Mouse (Mus musculus) kidney, postnatal 10 days (tissue): ENCODE results near the gene Frmd8.

Experiments used
- DNase-seq: peaks from one replicate; pipeline ENCODE4 v3.0.0; 2021; ENCODE audit warnings: mixed read lengths

Frmd8 gene

DNA sequence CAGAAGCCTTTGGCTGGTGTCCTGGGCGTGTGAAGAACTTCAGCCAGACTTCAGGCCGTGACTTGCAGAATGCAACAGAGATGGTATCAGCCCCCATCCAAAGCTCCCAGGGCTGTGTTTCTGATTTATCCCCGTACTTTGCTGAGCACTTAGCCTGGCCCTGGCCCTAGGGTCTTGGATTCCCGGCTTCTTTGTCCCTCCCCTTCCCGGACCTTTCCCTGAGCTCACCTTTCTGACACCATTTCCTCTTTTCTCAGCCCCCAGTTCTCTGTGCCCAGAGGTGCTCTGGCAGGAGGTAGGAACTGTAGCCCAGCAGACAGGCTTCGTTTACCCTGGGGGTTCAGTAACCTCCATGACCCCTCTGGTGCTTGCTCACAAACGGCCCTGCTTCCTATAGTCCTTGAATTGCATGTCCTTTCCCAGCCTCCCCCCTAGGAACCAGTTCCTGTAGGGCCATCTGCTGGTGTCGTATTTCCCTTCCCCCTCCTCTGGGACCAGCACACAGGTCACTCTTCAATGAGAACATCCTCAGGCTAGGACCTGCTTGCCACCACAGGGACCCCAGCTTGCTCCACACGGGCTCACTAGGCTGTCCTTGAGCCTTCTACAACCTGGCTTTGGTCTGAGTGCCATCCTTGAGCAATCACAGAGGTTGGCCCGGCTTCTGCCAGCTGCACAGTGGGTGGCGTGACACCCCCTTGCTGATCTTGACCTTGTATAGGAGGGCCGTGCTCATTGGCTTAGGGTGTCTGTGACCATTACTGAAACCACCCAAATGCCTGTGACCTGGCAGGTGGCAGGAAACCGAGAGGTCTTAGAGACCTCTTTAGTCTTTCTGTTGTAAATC is 26.0 kb downstream of the Frmd8 start:
- peak; percentile 60 for DNase-seq

DNA sequence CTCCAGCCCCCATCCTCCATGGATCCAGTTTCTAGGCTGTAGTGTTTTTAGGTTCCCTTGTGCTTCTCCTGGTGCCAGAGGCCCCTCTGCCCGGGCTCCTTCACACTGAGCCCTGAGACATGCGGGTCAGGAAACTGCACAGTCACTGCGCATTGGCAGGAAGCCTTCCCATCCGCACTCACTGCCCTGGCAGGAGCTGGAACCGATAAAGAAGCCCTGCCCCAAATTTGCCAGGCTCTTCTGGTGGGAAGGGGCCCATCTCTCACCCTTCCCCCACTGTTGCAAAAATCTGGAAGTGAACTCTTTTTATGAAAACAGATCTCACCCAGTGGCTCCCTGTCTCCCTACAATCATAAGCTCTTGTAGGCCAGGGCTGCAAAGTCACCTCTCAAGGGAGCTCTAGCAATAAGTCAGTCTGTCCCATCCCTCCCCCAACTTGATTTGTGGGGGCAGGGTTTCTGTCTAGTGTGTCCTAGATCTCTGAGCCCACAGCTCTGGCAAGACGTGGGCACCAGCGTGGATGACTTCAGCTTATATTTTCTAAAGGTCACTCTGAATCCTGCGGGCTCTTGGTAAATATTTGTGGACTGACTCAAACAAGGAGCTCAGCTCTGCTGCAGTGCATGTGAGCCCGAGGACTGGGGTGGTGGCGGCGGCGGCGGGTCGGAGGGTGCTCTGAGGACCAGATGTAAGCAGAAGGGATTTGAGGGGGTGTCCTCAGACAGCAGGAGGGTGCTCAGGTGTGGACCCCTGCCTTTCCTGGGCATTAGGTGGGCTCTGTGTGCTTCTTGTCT is 26.8 kb downstream of the Frmd8 start:
- DNase-seq, result peak; percentile 79

DNA sequence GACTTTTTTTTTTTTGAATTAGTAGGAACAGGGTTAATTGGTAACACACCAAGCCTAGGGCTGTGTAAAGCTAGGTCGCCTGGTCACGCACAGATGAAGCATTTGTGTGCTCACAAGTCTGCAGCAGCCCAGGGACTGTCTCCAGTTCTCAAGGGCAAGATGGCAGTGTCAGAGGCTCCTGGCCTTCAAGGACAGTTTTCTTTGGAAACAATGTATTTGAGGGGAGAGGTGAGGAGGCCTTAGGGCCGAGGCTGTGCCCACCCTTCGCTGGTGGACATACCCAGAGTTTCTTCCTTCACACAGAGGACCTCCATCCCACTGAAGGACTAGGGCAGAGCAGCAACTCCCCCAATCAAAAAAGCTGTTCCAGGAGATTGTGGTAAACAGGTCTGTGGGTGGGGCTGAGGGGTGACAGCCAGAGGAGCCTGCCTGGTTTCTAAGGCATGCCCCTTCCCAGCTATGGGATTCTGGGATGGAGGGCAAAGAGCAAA is 27.7 kb downstream of the Frmd8 start:
- peak; percentile 67 for DNase-seq

DNA sequence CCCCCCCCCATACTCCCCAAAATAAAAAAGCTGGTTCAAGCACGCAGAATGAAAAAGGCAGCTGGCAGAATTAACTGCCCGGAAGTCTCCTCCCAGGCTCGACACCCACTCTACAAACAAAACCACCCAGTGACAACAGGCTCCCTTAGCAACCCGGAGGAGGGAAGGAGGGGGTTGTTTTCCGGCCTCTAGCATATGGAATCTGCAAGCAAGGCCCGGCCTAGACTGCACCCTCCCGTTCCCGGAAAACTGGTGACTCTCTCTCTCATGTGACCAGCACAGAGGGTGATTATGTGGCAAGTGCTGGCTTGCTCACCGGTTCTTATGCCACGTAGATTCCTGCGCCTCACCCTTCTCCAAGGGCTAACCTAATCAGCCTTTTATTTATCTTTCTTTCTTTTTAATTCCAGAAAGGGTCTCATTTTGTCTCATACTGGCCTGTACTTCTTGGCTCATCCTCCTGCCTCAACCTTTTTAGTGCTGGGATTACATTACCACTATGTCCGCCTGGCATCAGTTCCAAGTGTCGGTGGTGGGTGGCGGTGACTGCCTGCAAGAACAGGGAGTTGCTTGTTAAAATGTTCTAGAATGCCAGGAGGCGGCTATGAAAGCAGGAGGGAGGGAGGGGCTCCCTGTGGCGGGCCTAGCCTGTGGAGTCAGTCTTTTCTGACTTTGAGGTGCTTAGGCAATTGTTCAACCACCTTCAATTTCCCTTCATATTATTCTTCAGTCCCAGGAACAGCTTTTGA is 28.3 kb downstream of the Frmd8 start:
- DNase-seq, result peak; percentile 89

DNA sequence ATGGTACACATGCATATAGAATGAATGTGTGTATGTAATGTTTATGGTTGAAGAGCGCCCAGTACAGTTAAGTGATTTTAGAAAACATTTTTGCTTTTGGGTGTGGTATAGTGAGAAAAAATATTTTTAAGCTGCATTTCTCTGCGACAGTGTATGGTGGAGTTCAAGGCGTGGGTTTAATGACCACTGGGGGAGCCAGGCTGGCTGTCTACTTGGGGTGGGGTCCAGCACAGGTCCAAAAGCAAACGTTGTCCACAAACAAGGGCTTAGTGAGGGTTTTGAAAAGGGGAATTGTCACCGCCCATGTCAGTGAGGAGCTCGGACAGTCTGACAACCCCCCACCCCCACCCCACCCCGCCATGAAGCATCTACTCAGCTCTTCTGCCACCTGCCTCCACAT is 28.9 kb downstream of the Frmd8 start:
- DNase-seq, result peak; percentile 52

DNA sequence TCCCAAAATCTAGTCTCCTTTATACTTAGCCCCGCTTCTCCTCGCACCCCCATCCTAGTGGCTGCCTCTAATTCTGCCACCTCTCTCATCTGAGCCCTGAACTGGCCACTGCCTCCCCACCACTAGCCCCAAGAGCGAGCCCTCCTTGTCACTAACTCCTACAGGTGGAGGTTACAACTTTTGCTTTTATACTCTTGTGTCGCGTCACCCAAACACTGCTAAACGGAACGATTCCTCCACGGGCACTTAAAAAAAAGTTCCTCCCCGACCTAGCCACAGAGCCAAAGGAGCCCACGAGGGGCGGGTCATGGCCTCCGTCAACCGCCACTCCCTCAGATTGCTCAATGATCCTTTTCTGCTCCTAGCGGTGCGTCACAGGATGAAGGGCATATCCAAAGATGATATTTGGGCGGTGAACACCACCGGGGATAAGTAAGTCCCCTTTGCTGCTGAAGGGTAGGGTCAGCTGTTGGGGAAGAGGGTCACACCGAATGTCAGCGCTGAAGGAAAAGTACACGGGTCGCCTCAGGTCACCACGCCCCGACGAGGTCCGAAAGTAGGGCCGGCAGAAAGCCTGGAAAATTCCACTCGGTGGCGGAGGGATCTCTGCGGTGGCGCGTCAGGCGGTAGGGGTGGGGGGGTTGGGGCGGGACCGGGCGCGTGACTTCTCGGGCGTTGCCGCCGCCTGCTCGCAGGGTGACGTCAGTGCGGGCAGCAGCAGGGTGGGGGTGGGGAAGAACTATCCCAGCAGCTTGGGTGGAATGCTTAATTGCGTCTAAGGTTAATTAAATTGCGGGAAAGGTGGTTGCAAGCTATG is 29.5 kb downstream of the Frmd8 start:
- DNase-seq, result peak; percentile 97

DNA sequence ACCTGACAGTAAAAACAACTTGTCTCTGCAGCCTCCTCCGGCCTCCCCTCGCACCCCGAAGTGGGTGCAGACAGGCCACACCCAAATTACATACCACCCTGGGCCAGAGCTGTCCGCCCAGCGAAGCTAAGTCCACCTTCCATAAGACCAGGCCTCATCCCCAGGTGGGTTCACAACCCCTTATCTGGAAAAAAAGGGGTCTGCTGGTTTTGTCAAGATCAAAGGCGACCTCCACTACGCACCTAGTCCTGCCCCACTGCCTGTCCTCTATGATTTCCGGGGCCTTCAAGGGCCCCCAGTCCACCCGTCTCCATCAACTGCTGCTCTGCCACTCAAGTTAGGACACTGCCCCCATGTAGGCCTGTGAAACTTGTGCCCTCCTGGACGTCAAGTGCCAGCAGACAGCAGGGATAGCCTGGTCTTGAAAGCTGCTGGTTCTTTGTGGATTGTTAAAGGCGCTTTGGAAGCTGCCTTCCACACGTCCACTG is 30.2 kb downstream of the Frmd8 start:
- no peak for DNase-seq

DNA sequence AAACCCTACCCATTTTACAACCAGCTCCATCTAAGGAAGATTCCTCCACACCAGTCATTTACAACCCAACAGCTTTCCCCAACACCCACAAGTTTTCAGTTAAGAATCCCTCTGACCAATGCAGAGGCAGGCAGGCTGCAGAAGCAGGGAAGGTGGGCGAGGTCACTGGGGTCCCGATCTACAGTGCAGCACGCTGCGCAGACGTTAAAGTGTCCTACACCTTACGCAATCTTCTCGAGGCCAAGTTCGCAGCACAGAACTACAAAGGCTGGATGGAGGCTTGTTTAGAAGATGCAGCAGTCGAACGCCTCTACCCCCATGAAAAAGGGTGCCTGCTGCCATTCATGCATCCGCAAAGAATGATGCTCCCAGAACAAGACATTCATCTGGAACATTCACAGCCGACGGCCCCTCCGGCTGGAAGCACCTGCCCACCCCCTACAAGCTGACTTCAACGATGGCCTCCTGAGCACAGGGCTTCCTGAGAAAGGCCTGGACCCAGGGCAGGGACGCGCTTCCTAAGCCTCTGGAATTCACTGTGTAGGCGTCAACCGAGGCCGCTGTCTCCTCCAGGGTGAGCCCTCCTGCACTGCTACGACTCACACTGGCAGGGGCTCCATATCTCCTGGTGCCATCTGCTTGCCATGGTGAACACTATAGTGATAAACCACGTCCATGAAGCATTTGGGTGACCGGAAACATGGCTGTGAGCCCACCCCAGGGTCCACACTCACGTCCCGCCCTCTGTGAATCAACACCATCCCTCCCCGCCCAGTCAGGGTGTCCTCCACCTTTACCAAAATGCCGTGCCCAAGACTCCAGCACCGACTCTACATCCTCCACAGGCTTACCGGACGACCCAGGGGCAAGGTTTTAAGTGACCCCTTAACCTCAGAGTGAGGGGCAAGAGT is 31.0 kb downstream of the Frmd8 start:
- DNase-seq, result peak; percentile 57

DNA sequence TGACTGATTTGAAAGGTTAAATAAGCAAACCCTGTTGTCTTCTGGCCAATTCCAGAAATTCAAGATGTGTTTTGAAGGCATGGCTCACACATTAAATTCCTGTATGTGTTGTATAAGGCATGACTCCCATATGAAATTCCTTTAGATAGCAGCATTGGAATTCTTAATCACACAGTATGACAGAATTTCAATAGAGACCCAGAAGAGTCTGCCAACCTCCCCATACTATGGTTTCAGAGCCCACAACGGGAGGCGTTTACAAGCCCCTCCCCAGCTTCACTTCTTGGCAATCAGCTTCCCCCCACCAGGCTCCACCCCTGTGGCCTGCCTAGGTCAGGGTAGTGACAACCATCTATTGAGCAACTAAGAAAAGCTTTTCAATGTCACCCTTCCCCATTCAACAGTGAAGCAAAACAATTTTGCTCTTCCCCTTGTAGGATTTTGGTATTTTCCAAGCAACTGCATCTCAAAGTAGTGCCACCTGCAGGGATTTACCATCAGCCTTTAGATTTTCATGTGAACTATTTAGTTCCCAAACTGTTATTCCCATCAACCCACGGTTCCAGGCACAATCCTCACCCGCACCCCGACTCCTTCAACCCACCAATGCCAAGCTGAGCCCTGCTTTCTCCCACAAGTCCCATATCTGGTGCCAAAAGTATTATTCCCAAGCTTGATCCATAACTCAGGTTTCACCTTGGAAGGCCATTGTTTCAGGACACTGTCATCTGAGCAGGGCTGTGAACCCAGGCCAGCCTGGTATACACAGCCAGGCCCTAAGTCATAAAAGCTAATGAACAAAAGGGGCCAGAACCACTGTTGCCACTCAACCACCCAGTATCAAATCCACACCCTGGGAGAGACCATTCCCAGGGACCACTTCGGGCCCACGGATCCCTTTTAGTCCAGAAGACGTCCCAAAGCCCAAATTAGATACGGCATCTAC is 32.0 kb downstream of the Frmd8 start:
- peak; percentile 59 for DNase-seq

DNA sequence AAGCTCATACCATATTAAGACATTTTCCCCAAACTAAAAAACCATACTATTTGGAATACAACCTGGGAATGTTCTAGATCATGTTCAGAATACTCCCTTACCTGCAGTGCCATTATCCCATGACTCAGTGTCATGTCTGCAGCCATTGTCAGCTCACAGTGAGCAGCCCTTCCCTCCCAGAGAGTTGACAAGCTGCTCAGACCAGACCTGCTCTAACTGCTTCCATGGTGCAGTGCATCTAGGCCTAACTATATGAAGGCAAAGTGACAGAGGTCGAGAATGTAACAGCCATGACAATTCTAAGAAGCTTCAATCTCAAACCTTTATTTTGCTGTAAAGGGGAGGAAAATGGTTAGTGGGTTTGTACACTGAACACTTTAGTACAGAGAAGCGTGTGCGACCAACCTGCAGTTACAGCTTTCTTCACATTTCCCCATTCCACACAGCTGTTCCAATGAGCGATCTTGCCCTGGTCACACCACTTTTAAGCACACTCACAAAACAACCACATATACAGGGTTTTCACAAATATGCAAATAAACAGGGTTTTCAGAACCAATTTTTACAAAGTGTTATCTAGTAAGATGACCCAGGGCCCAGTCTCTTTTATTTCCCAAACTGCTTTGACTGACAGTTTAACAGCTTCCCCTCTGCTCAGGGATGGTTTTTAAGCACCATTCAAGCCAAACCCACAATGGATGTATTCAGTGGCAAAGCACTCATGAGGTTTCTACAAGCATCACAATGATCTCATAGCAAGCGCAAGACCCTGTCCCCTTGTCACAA is 32.9 kb downstream of the Frmd8 start:
- DNase-seq, result no peak

DNA sequence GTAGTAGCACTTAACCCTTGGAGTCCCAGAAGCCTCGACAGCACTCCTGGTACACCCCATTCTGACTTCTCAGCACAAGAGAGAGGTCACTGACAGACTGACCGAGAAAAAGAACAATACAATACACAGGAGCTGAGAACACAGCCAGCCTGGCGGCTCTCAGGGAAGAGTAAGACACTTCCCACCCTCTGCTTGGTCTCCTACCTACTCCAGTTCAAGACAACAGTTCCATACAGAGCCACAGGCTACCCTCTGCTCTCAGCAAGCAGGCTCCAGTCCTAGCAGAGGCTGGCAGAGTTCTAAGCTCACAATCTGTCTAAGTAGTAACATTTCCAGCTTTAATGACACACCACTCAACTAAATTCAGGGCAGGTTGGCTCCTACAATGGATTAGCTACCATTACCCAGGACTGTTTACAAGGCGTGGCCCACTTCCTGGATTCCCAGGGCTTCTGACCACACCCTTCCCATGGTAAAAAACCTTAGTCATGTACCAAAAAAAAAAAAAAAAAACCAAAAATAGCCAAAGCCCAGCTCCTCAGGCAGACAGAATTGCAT is 33.6 kb downstream of the Frmd8 start:
- DNase-seq, result no peak

DNA sequence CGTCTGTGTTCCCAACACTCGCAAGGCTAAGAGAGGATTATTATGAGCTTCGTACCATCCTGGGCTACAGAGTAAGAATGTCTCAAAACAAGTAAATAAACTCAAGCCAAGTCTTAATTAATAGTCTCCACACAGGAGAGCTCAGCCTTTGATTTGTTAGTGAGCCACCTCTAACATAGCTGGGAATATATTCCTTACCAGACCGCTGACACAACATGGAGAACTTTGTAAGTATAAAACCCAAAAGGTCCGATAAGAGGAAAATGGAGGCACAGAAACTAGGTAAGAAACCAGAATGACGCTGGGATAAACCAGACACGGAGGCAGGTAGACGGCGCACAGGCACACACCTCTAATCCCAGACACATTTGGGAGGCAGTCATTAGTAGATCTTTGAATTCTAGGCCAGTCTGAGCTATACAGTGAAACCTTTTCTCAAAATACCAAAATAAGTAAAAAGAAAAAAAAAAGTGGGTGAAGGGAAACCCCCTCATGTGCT is 34.1 kb downstream of the Frmd8 start:
- no peak for DNase-seq

DNA sequence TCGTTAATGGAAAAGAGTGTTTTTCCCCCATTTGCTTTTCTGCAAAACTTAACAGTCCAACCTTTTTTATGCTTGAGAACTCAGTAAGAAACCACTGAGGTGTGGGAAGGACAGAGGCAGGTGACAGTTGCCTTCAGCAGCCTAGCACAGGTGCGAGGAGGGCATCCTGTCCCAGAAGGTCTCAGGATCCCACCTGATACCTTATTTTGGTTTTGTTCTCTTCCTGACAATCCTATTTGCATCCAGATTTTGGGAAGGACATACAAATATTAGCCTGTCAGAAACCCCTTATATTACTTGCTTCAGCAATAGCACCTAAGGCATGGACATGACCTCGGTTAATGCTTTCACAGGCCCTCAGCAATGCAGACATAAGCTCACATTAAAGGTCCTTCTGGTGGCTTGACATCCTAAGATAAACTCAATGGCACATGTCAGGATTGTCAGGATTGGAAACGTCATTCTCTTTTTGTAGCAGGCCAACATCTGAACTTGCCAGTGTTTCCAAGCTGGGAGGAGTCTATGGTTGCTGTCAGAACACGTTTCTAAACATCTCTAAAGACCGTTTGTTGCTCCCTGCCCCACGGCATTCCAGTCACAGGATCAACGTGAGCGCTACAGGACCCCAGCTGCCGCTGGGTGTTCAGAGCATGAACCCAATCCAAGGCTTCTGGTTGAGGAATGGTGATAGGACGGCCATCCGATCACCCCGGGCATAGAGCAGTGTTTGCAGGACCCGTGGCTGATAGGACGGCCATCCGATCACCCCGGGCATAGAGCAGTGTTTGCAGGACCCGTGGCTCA is 34.8 kb downstream of the Frmd8 start:
- DNase-seq, result no peak

DNA sequence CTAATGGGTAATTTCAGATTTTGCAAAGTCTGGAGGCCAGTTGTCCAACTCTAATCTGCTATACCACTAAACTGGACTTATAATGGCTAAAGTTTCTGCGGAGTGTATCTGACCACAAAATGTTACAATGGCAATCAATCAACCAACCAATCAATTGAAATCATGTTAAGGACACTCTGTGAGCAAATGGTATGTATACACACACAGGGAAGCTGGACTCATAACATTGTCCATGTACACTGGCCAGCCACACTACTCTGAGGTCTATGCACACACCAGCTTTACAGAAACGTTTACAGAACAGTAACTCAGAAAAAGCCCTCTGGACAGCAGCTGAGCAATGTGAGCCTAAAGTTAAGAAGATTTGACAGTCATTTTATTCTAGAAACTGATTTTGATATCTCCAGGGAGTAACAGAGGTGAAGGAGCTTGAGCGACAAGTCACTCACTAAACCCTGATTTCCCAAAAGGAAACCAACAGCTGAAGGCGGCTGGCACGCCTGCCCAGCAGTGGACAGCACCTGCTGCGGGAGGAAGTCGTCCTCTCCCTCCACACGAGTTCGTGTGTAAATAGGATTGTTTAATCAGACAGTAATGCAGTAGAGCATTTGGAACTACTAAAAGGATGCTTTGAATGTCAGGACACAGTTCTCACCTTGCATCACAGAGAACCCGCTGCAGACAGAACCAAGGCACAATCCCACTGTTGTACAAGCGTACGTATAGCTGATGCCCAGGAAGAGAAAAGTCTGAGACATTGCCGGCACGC is 35.6 kb downstream of the Frmd8 start:
- no peak for DNase-seq

DNA sequence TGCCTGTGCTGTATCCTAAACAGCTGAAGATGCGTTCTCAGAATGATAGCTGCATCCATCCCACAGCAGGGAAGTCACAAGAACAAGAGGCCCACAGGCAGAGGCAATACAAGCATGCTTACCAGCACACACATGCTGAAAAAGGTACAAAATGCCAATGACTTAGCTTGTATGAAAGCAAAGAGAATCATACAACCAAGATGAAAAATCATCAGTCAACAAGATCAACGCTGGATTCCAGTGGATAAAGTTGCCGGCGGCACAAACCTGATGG is 36.2 kb downstream of the Frmd8 start:
- no peak for DNase-seq

DNA sequence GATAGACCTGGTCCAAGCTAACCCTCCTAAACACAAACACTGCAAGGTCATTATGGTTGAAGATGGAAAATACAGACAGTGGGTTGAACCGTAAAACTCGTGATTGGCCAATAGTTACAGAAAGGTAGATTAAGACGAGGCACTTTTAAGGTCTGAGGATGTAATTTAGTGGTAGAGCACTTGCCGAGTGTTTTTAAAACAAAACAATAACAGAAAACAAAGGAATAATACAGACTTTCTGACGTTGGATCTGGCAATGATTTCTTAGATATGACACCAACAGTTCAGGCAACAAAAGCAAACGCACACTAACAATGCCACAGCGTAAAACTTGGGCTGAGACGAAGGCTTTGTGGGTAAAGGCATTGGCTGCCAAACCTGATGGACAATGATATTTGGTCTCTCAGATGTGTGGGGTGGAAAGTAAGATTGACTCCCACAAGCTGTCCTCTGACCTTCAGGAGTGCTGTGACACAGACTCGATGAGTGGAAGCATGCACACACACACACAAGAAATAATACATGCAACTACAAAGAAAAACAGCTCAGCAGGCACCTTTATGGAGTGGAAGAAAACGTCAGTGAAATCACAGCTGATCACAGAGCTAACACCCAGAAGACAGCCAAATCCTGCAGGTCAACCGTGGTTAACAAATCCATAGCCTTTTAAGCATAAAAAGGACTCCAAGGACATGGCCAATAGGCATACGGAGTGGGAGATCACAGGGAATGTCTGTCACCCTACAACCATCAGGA is 36.8 kb downstream of the Frmd8 start:
- no peak for DNase-seq
